Mouse (Mus musculus) forebrain, embryonic 14.5 days (tissue): ENCODE measurements around the gene Timd4. TPM values are rescaled to one million over a fixed set of nuclear protein-coding genes. Genes with fewer than 3 reads are reported as not detected.

ENCODE experiments used
- ATAC-seq: fragments of 200-750 bp; cut with Nextera tagmentation; 2 replicates; pipeline ENCODE4 v1.8.0; 2017; ENCODE audit warnings: mild to moderate bottlenecking, moderate library complexity
- DNase-seq: peaks from one replicate; pipeline ENCODE4 v3.0.0-alpha.2; 2015; ENCODE audit warnings: low spot score
- H3K27ac ChIP-seq: fragments of 300-500 bp; sonication (generic); 2 replicates; pipeline ENCODE4 v1.5.1; 2014; ENCODE audit warnings: low read depth, mild to moderate bottlenecking, control low read depth, low read length, moderate library complexity
- H3K27me3 ChIP-seq: fragments of 300-500 bp; sonication (generic); replicated peaks from 2 replicates; pipeline ENCODE4 v1.6.1; 2014; ENCODE audit warnings: low read length, control low read depth, mixed read lengths; ENCODE audit not compliant: control insufficient read depth, insufficient read depth
- H3K36me3 ChIP-seq: fragments of 300-500 bp; sonication (generic); 2 replicates; pipeline ENCODE4 v1.6.1; 2014; ENCODE audit warnings: low read length, control low read depth; ENCODE audit not compliant: control insufficient read depth, insufficient read depth
- H3K4me1 ChIP-seq: fragments of 300-500 bp; sonication (generic); 2 replicates; pipeline ENCODE4 v1.6.1; 2014; ENCODE audit warnings: antibody characterized with exemption, low read length, control low read depth; ENCODE audit not compliant: control insufficient read depth, insufficient read depth
- H3K4me2 ChIP-seq: fragments of 300-500 bp; sonication (generic); 2 replicates; pipeline ENCODE4 v1.6.1; 2014; ENCODE audit warnings: mild to moderate bottlenecking, control low read depth, low read length
- H3K4me3 ChIP-seq: fragments of 300-500 bp; sonication (generic); 2 replicates; pipeline ENCODE4 v1.5.1; 2014; ENCODE audit warnings: low read depth, low read length, control low read depth
- H3K9ac ChIP-seq: fragments of 300-500 bp; sonication (generic); 2 replicates; pipeline ENCODE4 v1.6.1; 2014; ENCODE audit warnings: mild to moderate bottlenecking, low read length, control low read depth, moderate library complexity
- H3K9me3 ChIP-seq: fragments of 300-500 bp; sonication (generic); replicated peaks from 2 replicates; pipeline ENCODE4 v1.6.1; 2016; ENCODE audit warnings: low read length, control low read depth, mixed read lengths; ENCODE audit not compliant: control insufficient read depth
- WGBS: fragments of 180-500 bp; shearing (Covaris S2); extraction: QIAGEN DNeasy Blood & Tissue Kit; methylation state at CpG from one replicate; pipeline ENCODE4 v1.1.7; 2014; 5-methylcytosine and 5-hydroxymethylcytosine counted together
- polyA plus RNA-seq: library from polyadenylated mRNA; unstranded; fragments of >200 nt; fragmentation: Nextera tagmentation; extraction: Ambion mirVana; gene quantifications from 2 replicates; pipeline ENCODE4 v1.2.1, GENCODE M21; 2014

The Timd4 gene
- 0.08 and 0.16 TPM in 2 replicates for polyA plus RNA-seq

GRCm38 (mm10) chr11:46810511-46810910 is at the start of gene Timd4:
Timd4 (plus strand) TSS chr11:46810800.
- 85% methylated on average over 5 of the region's 5 CpGs for WGBS
- Histone ChIP-seq H3K9me3 (no peaks in the 10 kb centered on the region), H3K9ac (no peak within 1 kb of the TSS), H3K4me2 (no peak within 1 kb of the TSS), H3K36me3 (no peaks in the 10 kb centered on the region), H3K27me3 (no peaks in the 10 kb centered on the region), H3K4me3 (no peak within 1 kb of the TSS), H3K27ac (no peak within 1 kb of the TSS), H3K4me1 (no peaks in the 10 kb centered on the region)
- no peak for ATAC-seq
- no peak for DNase-seq

GRCm38 (mm10) chr11:46776879-46777278 is 33.7 kb upstream of the Timd4 start:
- H3K4me3 ChIP-seq, result no peak overlapping the region
- H3K4me2 ChIP-seq, result no peak overlapping the region
- no peak overlapping the region for H3K27ac ChIP-seq
- no peak overlapping the region for H3K9ac ChIP-seq
- H3K9me3 ChIP-seq, result no peaks in the 10 kb centered on the region
- no peaks in the 10 kb centered on the region for H3K4me1 ChIP-seq
- ATAC-seq (no peak), DNase-seq (no peak)
- no peaks in the 10 kb centered on the region for H3K36me3 ChIP-seq
- H3K27me3 ChIP-seq, result no peaks in the 10 kb centered on the region
- 80% methylated on average over 3 of the region's 3 CpGs for WGBS

- Histone ChIP-seq H3K36me3 (no peaks in the 10 kb centered on the region), H3K4me1 (no peaks in the 10 kb centered on the region), H3K4me3 (no peak overlapping the region), H3K9ac (no peak overlapping the region), H3K27ac (no peak overlapping the region), H3K4me2 (no peak overlapping the region), H3K9me3 (no peaks in the 10 kb centered on the region), H3K27me3 (no peaks in the 10 kb centered on the region)
- ATAC-seq, result no peak
- 92% methylated on average over 2 of the region's 2 CpGs for WGBS
- no peak for DNase-seq
These were observed 30.8 kb upstream of the Timd4 start for GRCm38 (mm10) chr11:46779811-46780210.

- Histone ChIP-seq H3K4me2 (no peak overlapping the region), H3K27ac (no peak overlapping the region), H3K9me3 (no peaks in the 10 kb centered on the region), H3K4me3 (no peak overlapping the region), H3K27me3 (no peaks in the 10 kb centered on the region), H3K9ac (no peak overlapping the region), H3K36me3 (no peaks in the 10 kb centered on the region), H3K4me1 (no peaks in the 10 kb centered on the region)
- ATAC-seq, result no peak
- 90% methylated on average over 2 of the region's 2 CpGs for WGBS
- no peak for DNase-seq
These were observed 6.2 kb upstream of the Timd4 start for GRCm38 (mm10) chr11:46804440-46804839.

GRCm38 (mm10) chr11:46817692-46818091 is 7.1 kb downstream of the Timd4 start:
- ATAC-seq, result no peak

GRCm38 (mm10) chr11:46819930-46820329 is 9.3 kb downstream of the Timd4 start:
- H3K27ac ChIP-seq, result no peak overlapping the region
- H3K4me3 ChIP-seq, result no peak overlapping the region
- ATAC-seq, result no peak
- no peak overlapping the region for H3K4me2 ChIP-seq
- H3K9ac ChIP-seq, result no peak overlapping the region
- no peaks in the 10 kb centered on the region for H3K9me3 ChIP-seq
- no peaks in the 10 kb centered on the region for H3K36me3 ChIP-seq
- no peaks in the 10 kb centered on the region for H3K27me3 ChIP-seq
- WGBS, result 76% methylated on average over 4 of the region's 4 CpGs
- DNase-seq, result no peak
- no peaks in the 10 kb centered on the region for H3K4me1 ChIP-seq

More at GRCm38 (mm10) chr11:46817692-46818091, 7.1 kb downstream of the Timd4 start:
- no peak overlapping the region for H3K4me2 ChIP-seq
- DNase-seq, result no peak
- H3K9ac ChIP-seq, result no peak overlapping the region
- no peaks in the 10 kb centered on the region for H3K36me3 ChIP-seq
- no peak overlapping the region for H3K27ac ChIP-seq
- H3K4me1 ChIP-seq, result no peaks in the 10 kb centered on the region
- H3K27me3 ChIP-seq, result no peaks in the 10 kb centered on the region
- H3K9me3 ChIP-seq, result no peaks in the 10 kb centered on the region
- WGBS, result 89% methylated on average over 5 of the region's 5 CpGs
- no peak overlapping the region for H3K4me3 ChIP-seq

- no peaks in the 10 kb centered on the region for H3K9me3 ChIP-seq
- no peaks in the 10 kb centered on the region for H3K27me3 ChIP-seq
- DNase-seq, result no peak
- 80% methylated on average over 2 of the region's 2 CpGs for WGBS
- no peak overlapping the region for H3K9ac ChIP-seq
- H3K4me1 ChIP-seq, result no peaks in the 10 kb centered on the region
- H3K27ac ChIP-seq, result no peak overlapping the region
- H3K4me2 ChIP-seq, result no peak overlapping the region
- H3K4me3 ChIP-seq, result no peak overlapping the region
- no peaks in the 10 kb centered on the region for H3K36me3 ChIP-seq
- ATAC-seq, result no peak
These were observed 19.7 kb downstream of the Timd4 start for GRCm38 (mm10) chr11:46830348-46830747.

GRCm38 (mm10) chr11:46835080-46835479 is 24.5 kb downstream of the Timd4 start:
- Histone ChIP-seq H3K4me1 (no peaks in the 10 kb centered on the region), H3K36me3 (no peaks in the 10 kb centered on the region), H3K4me3 (no peak overlapping the region), H3K27ac (no peak overlapping the region), H3K4me2 (no peak overlapping the region), H3K27me3 (no peaks in the 10 kb centered on the region), H3K9me3 (no peaks in the 10 kb centered on the region), H3K9ac (no peak overlapping the region)
- ATAC-seq (no peak), DNase-seq (no peak)
- 63% methylated on average over 1 of the region's 1 CpGs for WGBS

GRCm38 (mm10) chr11:46842015-46842726 is 31.6 kb downstream of the Timd4 start:
- DNase-seq (no peak), ATAC-seq (no peak)
- Histone ChIP-seq H3K36me3 (no peaks in the 10 kb centered on the region), H3K9me3 (no peaks in the 10 kb centered on the region), H3K4me2 (no peak overlapping the region), H3K27ac (no peak overlapping the region), H3K4me3 (no peak overlapping the region), H3K27me3 (no peaks in the 10 kb centered on the region), H3K9ac (no peak overlapping the region), H3K4me1 (no peaks in the 10 kb centered on the region)
- 69% methylated on average over 2 of the region's 2 CpGs for WGBS
